Mouse (Mus musculus) cerebellum, postnatal 10 days (tissue): ENCODE results near the gene Atrnl1.

Experiments
- DNase-seq, 2 experiments: peaks; one replicate each; pipeline ENCODE4 v3.0.0; 2021; ENCODE audit warnings: mixed read lengths in 2 of 2

The Atrnl1 gene

DNA sequence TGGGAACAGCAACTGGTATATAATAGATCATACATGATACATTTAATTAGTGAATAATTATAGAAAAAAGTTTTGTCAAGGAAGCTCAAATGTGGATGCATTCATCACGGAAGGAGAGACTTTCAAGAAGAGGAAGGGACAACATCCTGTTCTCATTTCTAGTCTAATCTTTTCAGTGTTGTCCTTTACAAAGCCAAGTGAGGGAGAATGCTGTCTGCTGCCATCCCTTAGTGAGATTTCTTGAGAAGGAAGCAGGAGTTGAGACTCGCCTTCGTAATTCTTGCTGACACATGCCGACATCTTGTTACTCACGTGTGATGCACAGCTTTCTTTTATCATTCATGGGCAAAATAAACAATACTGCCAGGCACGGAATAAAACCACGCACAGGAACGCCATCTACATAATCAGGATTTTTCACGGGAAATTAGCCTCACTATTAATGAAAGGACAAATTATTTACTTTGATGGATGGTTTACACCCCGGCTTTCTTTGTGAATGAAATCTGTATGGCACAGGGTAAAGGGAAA lies 316.2 kb downstream of the Atrnl1 start:
- no peak for DNase-seq

DNA sequence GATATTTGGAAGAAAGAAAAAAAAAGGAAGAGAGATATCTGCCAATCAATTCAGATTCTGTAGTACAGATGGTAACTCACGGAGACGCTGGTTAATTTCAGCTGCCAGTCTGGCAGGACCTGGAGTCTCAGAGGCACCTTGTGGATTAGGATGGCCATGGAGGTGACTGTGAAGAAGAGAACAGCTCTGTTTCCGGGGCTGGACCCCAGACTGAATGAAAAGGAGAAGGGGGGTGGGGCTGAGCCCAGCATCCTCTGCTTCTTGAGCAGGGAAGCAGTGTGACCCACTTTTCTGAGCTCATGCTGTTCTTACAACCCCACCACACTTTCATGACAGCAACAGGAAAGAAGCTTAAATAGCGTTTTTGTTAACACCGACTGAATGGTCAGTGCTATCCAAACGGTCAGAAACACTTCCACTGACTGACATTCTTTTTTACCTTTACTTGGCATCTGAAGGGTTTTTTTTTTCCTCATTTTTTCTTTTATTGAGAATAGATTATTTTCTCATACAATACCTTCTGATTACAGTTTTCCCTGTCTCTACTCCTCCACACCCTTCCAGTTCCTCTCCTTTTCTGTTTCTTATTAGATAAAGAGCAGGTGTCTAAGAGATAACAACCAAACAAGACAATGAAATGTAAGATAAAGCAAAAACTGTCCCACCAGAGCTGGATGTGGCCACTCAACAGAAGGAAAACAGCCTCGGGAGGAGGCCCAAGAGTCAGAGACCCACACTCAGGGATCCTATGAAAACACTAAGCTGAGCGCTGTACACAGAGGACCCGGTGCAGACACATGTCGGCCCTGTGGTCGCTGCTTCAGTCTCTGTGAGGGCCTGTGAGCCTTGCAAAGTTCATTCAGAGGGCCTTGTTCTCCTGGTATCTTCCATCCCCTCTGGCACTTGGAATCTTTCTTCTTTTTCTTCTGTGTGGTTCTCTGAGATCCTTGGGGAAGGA lies 317.0 kb downstream of the Atrnl1 start:
- DNase-seq = peak; percentile 35 to 39

DNA sequence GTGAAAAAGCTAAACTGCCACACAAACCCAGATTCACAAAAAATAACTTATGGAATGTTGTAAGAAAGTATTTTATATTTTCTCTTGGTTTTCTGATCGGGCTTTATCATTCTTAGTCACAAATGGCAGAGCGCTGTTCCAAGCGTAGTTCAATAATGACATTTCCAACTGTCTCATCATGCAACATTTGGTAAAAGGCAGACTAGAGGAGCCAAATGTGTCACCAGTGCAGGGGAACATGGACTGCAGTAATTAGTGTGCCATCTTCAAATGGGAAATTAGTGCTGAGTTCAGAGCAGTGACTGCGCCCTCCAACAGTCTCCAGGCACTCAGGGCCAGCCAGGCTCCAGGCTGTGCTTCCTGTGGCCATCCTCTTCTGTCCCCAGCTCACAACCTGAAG lies 320.8 kb downstream of the Atrnl1 start:
- DNase-seq = no peak

GRCm38 (mm10) chr19:57936865-57937264 lies 326.0 kb downstream of the Atrnl1 start:
- DNase-seq = no peak

GRCm38 (mm10) chr19:57939166-57939565 lies 328.3 kb downstream of the Atrnl1 start:
- no peak for DNase-seq

DNA sequence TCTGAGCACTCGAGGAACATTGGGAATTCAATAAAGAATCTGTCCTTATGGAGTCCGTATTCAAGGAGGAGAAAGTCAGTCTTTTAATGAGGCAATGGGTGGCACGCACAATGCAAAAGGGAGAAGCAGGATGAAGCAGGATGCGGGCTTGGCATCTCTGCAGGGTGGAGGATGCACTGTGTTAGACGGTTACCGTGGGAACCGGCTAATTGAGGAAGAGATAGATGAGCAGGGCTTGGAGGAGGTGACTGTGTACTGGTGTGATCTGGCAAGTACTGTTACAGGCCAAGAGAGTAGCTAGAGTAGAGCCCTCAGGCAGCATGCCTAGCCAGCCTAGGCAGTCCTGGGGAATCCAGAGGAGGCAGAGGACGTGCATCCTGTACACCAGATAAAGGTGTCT lies 330.7 kb downstream of the Atrnl1 start:
- peak; percentile 37 to 53 for DNase-seq

DNA sequence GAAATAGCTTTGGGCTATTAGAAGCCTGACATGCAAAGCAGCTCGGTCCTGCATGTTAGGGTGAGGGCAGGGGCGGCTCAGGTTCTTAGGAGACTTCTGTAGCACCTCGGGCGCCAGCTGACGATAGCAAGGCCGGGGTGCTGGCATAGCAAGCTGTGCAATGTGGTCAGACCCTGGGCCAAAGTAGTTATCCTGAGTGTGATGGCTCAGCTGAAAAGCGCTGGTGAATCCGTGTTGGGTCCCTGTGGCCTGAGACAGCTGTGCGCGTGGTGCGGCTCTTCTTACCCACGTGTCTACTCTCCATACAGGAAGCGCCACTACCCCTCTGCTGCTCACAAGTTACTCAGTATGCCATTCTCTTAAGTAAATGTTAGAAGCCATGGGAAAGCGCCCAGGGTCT lies 331.4 kb downstream of the Atrnl1 start:
- no peak for DNase-seq

DNA sequence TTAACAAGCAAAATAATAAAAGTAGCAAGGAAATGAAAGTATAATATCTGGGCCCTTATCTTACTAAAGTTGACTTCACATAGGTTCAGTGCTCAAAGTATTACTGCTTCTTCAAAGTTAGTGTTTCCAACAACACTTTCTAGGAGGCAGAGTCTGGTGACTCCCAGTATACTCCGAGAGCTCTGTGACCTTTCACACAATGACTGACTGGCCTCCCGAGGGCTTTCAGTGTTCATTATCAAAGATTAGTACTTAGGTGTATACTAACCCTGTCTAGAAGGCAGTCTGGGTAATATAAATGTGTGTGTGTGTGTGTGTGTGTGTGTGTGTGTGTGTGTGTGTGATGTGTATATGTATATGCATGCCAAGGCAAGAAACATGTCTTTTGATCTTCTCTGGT lies 332.5 kb downstream of the Atrnl1 start:
- DNase-seq = no peak

- DNase-seq = no peak
These were observed 333.8 kb downstream of the Atrnl1 start for GRCm38 (mm10) chr19:57944680-57945079.

- no peak for DNase-seq
These were observed 334.9 kb downstream of the Atrnl1 start for GRCm38 (mm10) chr19:57945626-57946250.

DNA sequence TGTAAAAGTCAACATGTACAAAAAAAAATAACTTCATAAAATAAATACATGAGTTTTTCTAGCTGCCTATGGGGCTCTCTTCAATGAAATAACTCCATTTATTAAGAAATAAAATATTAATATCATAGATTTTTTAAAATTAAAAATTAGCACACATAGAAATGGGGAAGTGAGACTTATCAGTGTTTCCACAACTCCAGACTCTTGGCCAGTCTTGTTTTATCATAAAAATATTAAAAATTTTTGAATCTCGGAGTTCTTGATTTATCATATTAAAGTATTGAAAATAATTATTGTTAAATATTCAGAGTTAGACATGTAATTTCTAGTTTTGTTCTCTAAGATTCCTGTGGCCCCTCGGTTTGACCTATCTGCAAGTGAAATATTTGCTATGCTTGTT lies 337.7 kb downstream of the Atrnl1 start:
- no peak for DNase-seq

- no peak for DNase-seq
These were observed 338.6 kb downstream of the Atrnl1 start for GRCm38 (mm10) chr19:57949260-57949917.

GRCm38 (mm10) chr19:57954131-57954530 lies 343.3 kb downstream of the Atrnl1 start:
- no peak for DNase-seq

DNA sequence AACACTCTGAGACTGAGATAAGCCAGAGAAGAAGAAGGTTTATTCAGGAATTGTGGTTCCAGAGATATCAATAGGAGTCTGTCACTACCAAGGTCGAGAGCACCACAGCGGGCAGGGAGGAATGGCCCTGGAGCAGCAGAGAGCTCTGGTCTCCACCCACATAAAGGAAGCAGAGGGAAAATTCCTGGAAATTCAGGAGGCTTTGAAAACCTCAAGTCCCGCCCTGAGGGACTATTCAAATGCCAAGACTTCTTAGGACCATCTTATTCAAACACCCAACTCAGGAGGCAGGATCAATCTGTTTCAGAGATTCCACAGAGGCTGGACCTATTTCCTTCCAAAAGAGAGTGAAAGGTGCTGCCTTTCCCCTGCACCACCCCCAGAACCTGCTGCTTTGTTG lies 345.6 kb downstream of the Atrnl1 start:
- no peak for DNase-seq

GRCm38 (mm10) chr19:57957363-57957762 lies 346.5 kb downstream of the Atrnl1 start:
- no peak for DNase-seq

- no peak for DNase-seq
These were observed 347.3 kb downstream of the Atrnl1 start for GRCm38 (mm10) chr19:57958154-57958553.

DNA sequence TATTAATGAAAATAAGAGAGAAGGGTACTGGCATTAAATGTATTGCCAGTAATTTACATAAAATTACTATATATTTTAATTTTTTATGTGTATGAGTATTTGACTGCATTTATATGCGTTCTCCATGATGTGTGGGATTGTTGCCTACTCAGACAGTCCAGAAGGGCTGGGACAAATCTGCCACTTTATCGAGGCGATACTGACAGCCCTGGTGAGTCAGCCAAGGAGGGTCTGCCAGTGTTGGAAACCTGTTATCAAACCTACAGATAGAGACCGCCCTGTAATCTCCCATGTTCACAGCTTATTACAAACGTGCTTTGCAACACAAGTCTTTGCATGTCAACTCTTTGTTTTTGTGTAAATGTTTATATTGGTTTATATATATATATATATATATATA lies 347.9 kb downstream of the Atrnl1 start:
- no peak for DNase-seq

DNA sequence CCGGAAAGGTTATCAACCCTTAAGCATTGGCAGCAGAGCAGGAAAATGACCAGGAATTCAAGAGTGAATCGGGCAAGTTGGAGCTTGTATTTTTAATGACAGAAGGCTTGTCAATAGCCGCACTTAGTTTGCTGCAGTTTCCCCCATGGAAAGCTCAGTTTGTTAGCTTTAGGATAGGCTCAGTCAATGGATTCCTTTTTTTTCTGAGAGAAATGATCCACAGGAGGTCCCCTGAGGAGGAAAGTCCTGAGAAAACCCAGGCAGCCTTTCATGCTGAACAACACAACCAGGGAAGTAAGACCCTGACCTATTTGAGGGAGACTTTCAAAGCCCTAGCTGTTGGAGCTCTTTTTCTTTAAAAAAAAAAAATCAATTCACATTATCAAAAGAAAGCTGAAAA lies 350.5 kb downstream of the Atrnl1 start:
- DNase-seq = no peak

GRCm38 (mm10) chr19:57961738-57962640 lies 351.2 kb downstream of the Atrnl1 start:
- peak in 1 of 2 experiments; percentile 19 for DNase-seq

DNA sequence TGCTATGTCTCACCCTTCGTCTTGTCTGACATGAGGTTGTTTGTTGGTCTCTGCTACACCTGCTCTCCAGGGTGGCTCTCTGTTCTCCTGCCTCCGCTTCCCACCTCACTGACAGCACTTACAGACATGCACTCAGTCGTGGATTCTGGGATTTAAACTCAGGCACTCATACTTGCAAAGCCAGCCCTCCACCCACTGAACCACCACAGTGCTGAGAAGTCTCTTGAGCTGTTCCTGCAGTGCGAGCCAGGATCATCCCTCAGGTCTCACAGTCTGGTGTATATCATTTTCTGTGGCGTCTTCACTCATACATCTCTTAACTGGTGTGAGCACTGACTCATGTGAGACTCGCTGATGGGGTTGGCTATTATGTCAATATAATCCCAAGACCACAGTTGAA lies 353.0 kb downstream of the Atrnl1 start:
- DNase-seq = no peak

GRCm38 (mm10) chr19:57969766-57970165 lies 358.9 kb downstream of the Atrnl1 start:
- DNase-seq = no peak

DNA sequence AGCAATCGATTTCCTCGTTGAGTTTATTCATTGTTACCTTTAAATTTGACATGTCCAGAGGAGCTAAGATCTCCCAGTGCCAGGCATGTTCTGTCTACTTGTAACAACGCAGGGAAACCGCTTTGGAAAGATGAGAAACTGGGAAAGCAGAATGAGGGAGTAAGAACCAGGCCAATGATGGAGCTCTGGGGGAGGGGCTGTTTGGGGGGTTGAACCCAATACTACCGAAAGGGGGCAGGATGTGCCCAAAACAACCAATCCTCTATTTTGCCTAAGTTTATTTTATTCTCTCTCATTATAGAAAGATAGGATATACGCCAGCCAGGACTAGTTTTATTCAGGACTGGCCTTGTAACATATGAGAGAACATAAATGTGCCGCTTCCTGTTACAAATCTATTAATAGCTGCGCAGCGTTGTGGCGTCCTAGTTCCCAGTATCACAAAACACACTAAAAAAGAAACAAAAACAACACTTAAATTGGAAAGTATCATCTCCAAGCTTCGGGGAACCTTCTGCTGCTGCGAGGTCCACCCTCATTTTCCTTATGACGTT lies 359.6 kb downstream of the Atrnl1 start:
- DNase-seq = no peak
